Mouse (Mus musculus) heart, embryonic 13.5 days (tissue): Measurements from ENCODE around the gene Mrpl51. TPM values are rescaled to one million over a fixed set of nuclear protein-coding genes. Genes with fewer than 3 reads are reported as not detected.

Source experiments
- ATAC-seq: fragments of 200-750 bp; cut with Nextera tagmentation; 2 replicates; pipeline ENCODE4 v1.8.0; 2017; ENCODE audit warnings: moderate TSS enrichment; ENCODE audit not compliant: insufficient number of reproducible peaks, low FRiP score, low TSS enrichment; ENCODE audit errors: extremely low read depth
- H3K27ac ChIP-seq: fragments of 300-500 bp; sonication (generic); replicated peaks from 2 replicates; pipeline ENCODE4 v1.5.1; 2015; ENCODE audit warnings: moderate library complexity, mild to moderate bottlenecking, inconsistent platforms
- H3K27me3 ChIP-seq: fragments of 300-500 bp; sonication (generic); replicated peaks from 2 replicates; pipeline ENCODE4 v1.6.1; 2015; ENCODE audit warnings: mild to moderate bottlenecking, inconsistent platforms
- H3K36me3 ChIP-seq: fragments of 300-500 bp; sonication (generic); 2 replicates; pipeline ENCODE4 v1.6.1; 2015; ENCODE audit warnings: mild to moderate bottlenecking, inconsistent platforms
- H3K4me1 ChIP-seq: fragments of 300-500 bp; sonication (generic); 2 replicates; pipeline ENCODE4 v1.6.1; 2015; ENCODE audit warnings: inconsistent platforms
- H3K4me2 ChIP-seq: fragments of 300-500 bp; sonication (generic); 2 replicates; pipeline ENCODE4 v1.6.1; 2015; ENCODE audit warnings: inconsistent platforms, mild to moderate bottlenecking, moderate library complexity
- H3K4me3 ChIP-seq: fragments of 300-500 bp; sonication (generic); 2 replicates; pipeline ENCODE4 v1.5.1; 2015; ENCODE audit warnings: moderate library complexity, mild to moderate bottlenecking, inconsistent platforms
- H3K9ac ChIP-seq: fragments of 300-500 bp; sonication (generic); 2 replicates; pipeline ENCODE4 v1.6.1; 2015; ENCODE audit warnings: inconsistent platforms, mild to moderate bottlenecking, moderate library complexity
- H3K9me3 ChIP-seq: fragments of 300-500 bp; sonication (generic); 2 replicates; pipeline ENCODE4 v1.6.1; 2016; ENCODE audit warnings: inconsistent platforms
- WGBS: fragments of 180-500 bp; shearing (Covaris S2); methylation state at CpG from one replicate; pipeline ENCODE4 v1.1.7; 2015; ENCODE audit warnings: mixed read lengths; 5-methylcytosine and 5-hydroxymethylcytosine counted together
- polyA plus RNA-seq: library from polyadenylated mRNA; unstranded; fragments of >200 nt; fragmentation: Nextera tagmentation; extraction: Ambion mirVana; gene quantifications from 2 replicates; pipeline ENCODE4 v1.2.1, GENCODE M21; 2015

Gene Mrpl51
- polyA plus RNA-seq, 1 experiment from 2014 or later, result 219 TPM

GRCm38 (mm10) chr6:125149569-125149950 is 42.0 kb upstream of the Mrpl51 start:
- peaks cover 36% of the 10 kb centered on the region for H3K36me3 ChIP-seq
- no peak for ATAC-seq
- WGBS, result 61% methylated on average over 7 of the region's 7 CpGs
- H3K4me3 ChIP-seq, result no peak overlapping the region
- peak overlapping the region; percentile 88 for H3K9ac ChIP-seq
- H3K27ac ChIP-seq, result peak overlapping the region; percentile 96
- H3K9me3 ChIP-seq, result no peaks in the 10 kb centered on the region
- peak overlapping the region; percentile 96 for H3K4me2 ChIP-seq
- no peaks in the 10 kb centered on the region for H3K27me3 ChIP-seq
- peaks cover 56% of the 10 kb centered on the region for H3K4me1 ChIP-seq

DNA sequence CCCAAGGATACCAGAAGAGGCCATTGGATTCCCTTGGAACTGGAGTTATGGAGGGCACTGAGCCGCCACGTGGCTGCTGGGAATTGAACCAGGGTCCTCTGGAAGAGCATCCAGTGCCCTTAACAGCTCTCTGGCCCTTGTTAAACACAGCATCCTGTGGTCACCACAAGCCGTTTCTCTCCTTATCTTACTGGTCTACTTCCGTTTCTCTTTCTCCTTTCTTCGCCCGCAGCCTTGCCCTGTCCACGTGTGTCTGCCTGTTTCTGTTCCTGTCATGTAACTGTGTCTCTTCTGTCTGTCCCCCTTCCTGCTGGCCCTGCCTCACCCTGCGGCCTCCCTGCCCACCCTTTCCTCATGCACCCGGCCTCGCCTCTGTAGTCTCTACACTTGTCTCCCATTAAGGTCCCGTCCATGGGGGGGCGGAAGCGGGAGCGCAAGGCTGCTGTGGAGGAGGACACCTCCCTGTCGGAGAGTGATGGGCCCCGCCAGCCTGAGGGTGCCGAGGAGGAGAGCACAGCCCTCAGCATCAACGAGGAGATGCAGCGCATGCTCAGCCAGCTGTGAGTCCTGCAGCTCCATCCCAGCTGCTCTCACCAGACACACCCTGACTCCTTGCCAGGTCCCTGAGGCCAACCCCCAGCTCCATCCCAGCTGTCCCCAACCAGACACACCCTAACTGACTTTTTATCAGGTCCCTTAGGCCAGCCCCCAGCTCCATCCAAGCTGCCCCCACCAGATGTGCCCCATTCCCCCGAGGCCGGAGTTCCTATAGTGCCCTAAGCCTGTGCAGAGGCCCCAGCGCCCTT is 39.2 kb upstream of the Mrpl51 start:
- no peak overlapping the region for H3K27ac ChIP-seq
- no peaks in the 10 kb centered on the region for H3K9me3 ChIP-seq
- WGBS, result 74% methylated on average over 22 of the region's 22 CpGs
- no peak overlapping the region for H3K4me3 ChIP-seq
- H3K4me2 ChIP-seq, result no peak overlapping the region
- peaks cover 60% of the 10 kb centered on the region for H3K36me3 ChIP-seq
- no peak for ATAC-seq
- H3K4me1 ChIP-seq, result peaks cover 34% of the 10 kb centered on the region
- no peak overlapping the region for H3K9ac ChIP-seq
- H3K27me3 ChIP-seq, result no peaks in the 10 kb centered on the region

DNA sequence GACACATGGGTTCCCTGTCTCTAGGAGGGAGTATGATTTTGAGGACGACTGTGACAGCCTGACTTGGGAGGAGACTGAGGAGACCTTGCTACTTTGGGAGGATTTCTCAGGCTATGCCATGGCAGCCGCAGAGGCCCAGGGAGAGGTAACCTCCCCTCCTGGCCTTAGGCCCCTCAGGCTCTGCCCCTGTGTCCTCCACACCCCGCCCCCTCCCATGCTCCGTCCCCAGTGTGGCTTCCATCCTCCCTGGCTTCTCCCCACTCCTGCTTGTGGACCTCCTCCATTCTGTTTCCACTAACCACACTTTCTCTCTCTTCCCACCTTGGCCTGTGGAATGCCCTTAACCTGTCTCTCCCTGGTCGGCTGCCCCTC is 38.6 kb upstream of the Mrpl51 start:
- H3K9ac ChIP-seq, result no peak overlapping the region

GRCm38 (mm10) chr6:125153682-125154081 is 37.9 kb upstream of the Mrpl51 start:
- H3K27ac ChIP-seq, result no peak overlapping the region

More for the DNA sequence above, 38.6 kb upstream of the Mrpl51 start:
- Histone ChIP-seq H3K4me2 (no peak overlapping the region), H3K4me1 (peaks cover 28% of the 10 kb centered on the region), H3K27me3 (no peaks in the 10 kb centered on the region), H3K9me3 (no peaks in the 10 kb centered on the region), H3K4me3 (no peak overlapping the region), H3K36me3 (peaks cover 66% of the 10 kb centered on the region), H3K27ac (no peak overlapping the region)
- no peak for ATAC-seq
- 73% methylated on average over 5 of the region's 5 CpGs for WGBS

DNA sequence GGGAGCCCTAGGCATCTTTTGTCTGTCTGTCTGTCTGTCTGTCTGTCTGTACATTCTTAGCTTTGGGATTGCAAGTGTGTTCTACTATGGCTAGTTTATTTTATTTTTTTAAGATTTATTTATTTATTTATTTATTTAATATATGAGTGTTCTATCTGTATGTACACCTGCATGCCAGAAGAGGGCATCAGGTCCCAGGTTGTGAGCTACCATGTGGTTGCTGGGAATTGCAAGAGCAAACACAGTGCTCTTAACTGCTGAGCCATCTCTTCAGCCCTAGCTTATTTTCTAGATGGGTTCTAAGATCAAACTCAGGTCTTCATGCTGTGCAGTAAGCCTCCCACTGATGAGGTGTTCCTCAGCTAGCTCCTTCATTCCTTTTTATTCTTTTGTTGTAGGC is 37.1 kb upstream of the Mrpl51 start:
- Histone ChIP-seq H3K36me3 (peaks cover 80% of the 10 kb centered on the region), H3K27ac (no peak overlapping the region), H3K9ac (no peak overlapping the region), H3K27me3 (no peaks in the 10 kb centered on the region), H3K4me1 (peaks cover 13% of the 10 kb centered on the region), H3K4me3 (no peak overlapping the region), H3K9me3 (no peaks in the 10 kb centered on the region), H3K4me2 (no peak overlapping the region)
- ATAC-seq, result no peak

More at GRCm38 (mm10) chr6:125153682-125154081, 37.9 kb upstream of the Mrpl51 start:
- no peak overlapping the region for H3K4me2 ChIP-seq
- peaks cover 71% of the 10 kb centered on the region for H3K36me3 ChIP-seq
- no peak overlapping the region for H3K9ac ChIP-seq
- no peak for ATAC-seq
- H3K9me3 ChIP-seq, result no peaks in the 10 kb centered on the region
- H3K4me1 ChIP-seq, result peaks cover 21% of the 10 kb centered on the region
- no peaks in the 10 kb centered on the region for H3K27me3 ChIP-seq
- no peak overlapping the region for H3K4me3 ChIP-seq
- 84% methylated on average over 4 of the region's 4 CpGs for WGBS

DNA sequence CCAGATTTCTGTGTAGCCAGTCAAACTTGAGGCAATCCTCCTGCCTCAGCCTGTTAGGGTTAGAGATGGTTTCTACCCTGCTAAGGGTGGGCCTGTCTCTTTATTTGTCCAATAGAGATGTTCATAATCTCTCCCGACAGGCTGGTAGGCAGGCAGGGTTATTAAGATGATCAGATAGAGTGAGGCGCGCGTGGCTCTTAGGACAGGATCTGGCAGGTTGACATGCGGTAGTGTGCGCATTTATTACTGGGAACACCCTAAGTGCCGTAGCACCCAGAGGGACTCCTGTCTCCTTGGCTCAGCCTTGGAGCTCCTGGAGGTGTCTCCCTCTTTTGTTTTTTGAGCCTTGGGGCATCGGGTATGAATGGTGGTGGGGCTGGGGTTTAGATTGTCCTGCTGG is 36.3 kb upstream of the Mrpl51 start:
- Histone ChIP-seq H3K4me1 (peaks cover 12% of the 10 kb centered on the region), H3K4me2 (no peak overlapping the region), H3K27me3 (no peaks in the 10 kb centered on the region), H3K36me3 (peaks cover 87% of the 10 kb centered on the region), H3K27ac (no peak overlapping the region), H3K9me3 (no peaks in the 10 kb centered on the region), H3K4me3 (no peak overlapping the region), H3K9ac (no peak overlapping the region)
- WGBS, result 88% methylated on average over 8 of the region's 8 CpGs
- no peak for ATAC-seq

GRCm38 (mm10) chr6:125156491-125156890 is 35.1 kb upstream of the Mrpl51 start:
- WGBS, result 83% methylated on average over 3 of the region's 3 CpGs
- H3K27ac ChIP-seq, result no peak overlapping the region
- peaks cover 92% of the 10 kb centered on the region for H3K36me3 ChIP-seq

GRCm38 (mm10) chr6:125156903-125157614 is 34.5 kb upstream of the Mrpl51 start:
- Histone ChIP-seq H3K27me3 (no peaks in the 10 kb centered on the region), H3K4me3 (no peak overlapping the region), H3K9me3 (no peaks in the 10 kb centered on the region), H3K4me1 (peaks cover 25% of the 10 kb centered on the region), H3K4me2 (no peak overlapping the region), H3K27ac (no peak overlapping the region), H3K9ac (0 out of 2 replicates have a peak overlapping the region, but pooled peaks have one; percentile 44), H3K36me3 (peaks cover 91% of the 10 kb centered on the region)
- no peak for ATAC-seq
- 74% methylated on average over 7 of the region's 7 CpGs for WGBS

More at GRCm38 (mm10) chr6:125156491-125156890, 35.1 kb upstream of the Mrpl51 start:
- H3K4me2 ChIP-seq, result no peak overlapping the region
- no peaks in the 10 kb centered on the region for H3K9me3 ChIP-seq
- H3K4me1 ChIP-seq, result peaks cover 19% of the 10 kb centered on the region
- no peaks in the 10 kb centered on the region for H3K27me3 ChIP-seq
- no peak overlapping the region for H3K9ac ChIP-seq
- no peak for ATAC-seq
- no peak overlapping the region for H3K4me3 ChIP-seq

DNA sequence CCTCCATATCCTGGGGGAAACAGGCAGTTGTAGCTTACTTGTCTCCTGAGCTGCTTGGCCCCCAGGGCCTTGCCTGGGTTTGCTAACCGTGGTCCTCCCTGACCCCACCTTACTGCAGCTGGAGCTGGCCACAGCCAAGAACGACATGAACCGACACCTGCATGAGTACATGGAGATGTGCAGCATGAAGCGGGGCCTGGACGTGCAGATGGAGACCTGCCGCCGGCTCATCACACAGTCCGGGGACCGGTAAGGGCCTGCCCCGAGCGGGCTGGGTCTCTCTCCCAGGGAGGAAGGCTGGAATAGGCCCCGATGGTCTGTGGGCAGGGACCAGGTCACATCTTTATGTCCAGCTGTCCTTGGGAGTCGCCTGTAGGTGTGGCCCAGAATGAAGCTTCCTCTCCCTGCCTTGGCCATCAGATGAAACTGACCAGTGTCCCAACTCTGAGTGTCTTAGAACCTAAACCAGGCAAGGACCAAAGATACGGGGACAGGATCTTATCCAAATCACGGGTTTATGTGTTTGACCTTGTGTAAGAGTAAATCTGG is 32.6 kb upstream of the Mrpl51 start:
- no peaks in the 10 kb centered on the region for H3K27me3 ChIP-seq
- H3K36me3 ChIP-seq, result peaks cover 90% of the 10 kb centered on the region
- no peak overlapping the region for H3K9ac ChIP-seq
- H3K4me2 ChIP-seq, result no peak overlapping the region
- ATAC-seq, result no peak
- no peaks in the 10 kb centered on the region for H3K9me3 ChIP-seq
- H3K4me1 ChIP-seq, result peaks cover 37% of the 10 kb centered on the region
- no peak overlapping the region for H3K4me3 ChIP-seq
- 82% methylated on average over 15 of the region's 15 CpGs for WGBS
- no peak overlapping the region for H3K27ac ChIP-seq

DNA sequence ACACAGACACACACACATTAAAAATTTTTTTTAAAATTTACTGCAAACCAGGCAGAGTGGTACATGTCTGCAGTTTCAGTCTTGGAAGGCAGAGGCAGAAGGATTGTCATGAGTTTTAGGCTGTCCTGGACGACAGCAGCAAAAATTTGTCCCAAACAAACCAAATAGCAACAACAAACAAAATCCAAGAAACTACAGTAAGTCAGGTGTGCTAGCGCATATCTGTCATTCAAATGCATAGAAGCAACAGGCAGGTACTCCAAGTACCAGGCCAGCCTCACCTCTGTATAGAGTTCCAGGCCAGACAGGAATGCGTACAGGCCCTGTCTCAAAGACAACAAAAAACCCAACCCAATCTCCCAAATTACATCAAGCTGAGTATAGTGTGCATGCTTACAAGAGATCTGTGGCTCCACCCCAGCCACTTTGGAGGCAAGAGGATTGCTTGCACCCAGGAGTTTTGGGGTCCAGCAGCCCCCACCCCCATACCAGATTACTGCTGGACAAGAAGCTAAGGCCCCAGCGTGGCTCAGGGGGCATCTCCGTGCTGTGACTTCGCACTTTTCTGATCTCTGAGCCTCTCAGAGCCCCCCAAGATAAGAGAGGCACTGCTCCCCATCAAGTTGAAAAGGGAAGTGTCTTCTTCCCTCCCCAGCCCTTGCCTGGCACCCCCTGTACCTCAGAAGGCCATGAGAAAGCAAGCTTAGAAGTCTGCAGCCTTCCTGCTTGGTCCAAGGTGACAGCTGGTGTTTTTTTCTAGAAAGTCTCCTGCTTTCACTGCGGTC is 31.6 kb upstream of the Mrpl51 start:
- peak overlapping the region; percentile 67 for H3K9ac ChIP-seq
- no peak overlapping the region for H3K4me3 ChIP-seq
- WGBS, result 69% methylated on average over 7 of the region's 7 CpGs

DNA sequence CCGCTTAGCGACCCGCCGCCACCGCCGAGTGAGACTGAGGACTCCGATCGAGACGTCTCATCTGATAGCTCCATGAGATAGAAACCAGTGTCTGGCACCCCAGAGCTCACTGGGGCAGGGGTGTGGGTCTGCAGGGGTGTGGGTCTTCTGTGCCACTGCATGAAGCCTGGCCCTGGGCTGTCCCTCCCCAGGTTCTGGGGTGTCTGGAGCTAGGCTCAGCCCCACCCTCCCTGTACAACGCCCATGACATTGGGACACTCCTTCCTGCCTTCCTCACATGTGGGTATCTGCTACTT is 31.1 kb upstream of the Mrpl51 start:
- H3K4me2 ChIP-seq, result no peak overlapping the region
- no peaks in the 10 kb centered on the region for H3K9me3 ChIP-seq
- peaks cover 86% of the 10 kb centered on the region for H3K36me3 ChIP-seq
- no peak for ATAC-seq
- H3K27ac ChIP-seq, result peak overlapping the region; percentile 99
- peaks cover 41% of the 10 kb centered on the region for H3K4me1 ChIP-seq
- no peaks in the 10 kb centered on the region for H3K27me3 ChIP-seq
- WGBS, result 43% methylated on average over 10 of the region's 10 CpGs
- H3K4me3 ChIP-seq, result 0 out of 2 replicates have a peak overlapping the region, but pooled peaks have one; percentile 0
- peak overlapping the region; percentile 67 for H3K9ac ChIP-seq

More for the DNA sequence above, 31.6 kb upstream of the Mrpl51 start:
- Histone ChIP-seq H3K4me1 (peaks cover 41% of the 10 kb centered on the region), H3K9me3 (no peaks in the 10 kb centered on the region), H3K27ac (peak overlapping the region; percentile 99), H3K36me3 (peaks cover 91% of the 10 kb centered on the region), H3K27me3 (no peaks in the 10 kb centered on the region), H3K4me2 (0 out of 2 replicates have a peak overlapping the region, but pooled peaks have one; percentile 2)
- ATAC-seq, result no peak
